Mouse (Mus musculus) olfactory bulb, adult 2 months (tissue): Measurements from ENCODE around the gene Htra1. TPM values are rescaled to one million over a fixed set of nuclear protein-coding genes. Genes with fewer than 3 reads are reported as not detected.
A peak's percentile ranks its signal among the peaks of the same experiment; 100 is the strongest.

ENCODE experiments used
- H3K27ac ChIP-seq: fragments of 200-500 bp; 2 replicates; pipeline ENCODE4 v1.5.1; 2012; ENCODE audit warnings: low read depth, low read length; ENCODE audit not compliant: insufficient read depth
- H3K4me1 ChIP-seq: fragments of 200-500 bp; 2 replicates; pipeline ENCODE4 v1.6.1; 2012; ENCODE audit warnings: low read length; ENCODE audit not compliant: control insufficient read depth, insufficient read depth
- H3K4me3 ChIP-seq: fragments of 200-500 bp; 2 replicates; pipeline ENCODE4 v1.5.1; 2012; ENCODE audit warnings: mild to moderate bottlenecking, low read depth, low read length, moderate library complexity; ENCODE audit not compliant: insufficient read depth
- CTCF ChIP-seq: fragments of 200-500 bp; IDR thresholded peaks from 2 replicates; pipeline ENCODE4 v1.5.1; 2012; ENCODE audit warnings: low read depth, mild to moderate bottlenecking, low read length, moderate library complexity; ENCODE audit not compliant: insufficient read depth
- POLR2A ChIP-seq: fragments of 200-500 bp; IDR thresholded peaks from 2 replicates; pipeline ENCODE4 v1.6.1; 2012; ENCODE audit warnings: mild to moderate bottlenecking, low read depth, low read length, moderate library complexity; ENCODE audit not compliant: insufficient read depth
- WGBS: fragments of 180-500 bp; shearing (Covaris S2); methylation state at CpG from one replicate; pipeline ENCODE4 v1.1.7; 2018; 5-methylcytosine and 5-hydroxymethylcytosine counted together
- polyA plus RNA-seq: library from polyadenylated mRNA; stranded (reverse); fragments of >200 nt; gene quantifications from 2 replicates; pipeline ENCODE4 v1.2.4, GENCODE M21; 2012; ENCODE audit warnings: low replicate concordance; ENCODE audit not compliant: missing spikeins, insufficient read depth, insufficient read length

Gene Htra1
- polyA plus RNA-seq, 1 experiment, result not detected

DNA sequence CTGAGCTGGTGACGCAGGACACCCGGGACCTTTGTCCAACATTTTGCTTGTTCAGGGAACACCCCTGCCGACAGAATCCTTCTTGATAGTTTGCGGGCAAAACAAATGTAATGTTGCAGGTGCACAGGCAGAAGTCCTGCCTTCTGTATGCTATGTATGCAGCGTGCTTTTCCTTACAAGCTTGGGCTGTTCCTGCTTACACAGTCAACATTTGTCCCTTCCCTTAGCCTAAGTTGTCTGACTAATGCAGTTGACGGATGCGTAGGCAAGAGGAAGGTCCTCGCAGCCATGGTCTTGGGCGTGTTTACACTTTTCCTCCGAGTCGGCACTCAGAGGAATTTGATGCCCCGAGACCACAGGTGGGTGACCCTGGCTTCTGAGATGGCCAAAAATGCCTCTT, 49.3 kb downstream of the Htra1 start:
- no peak overlapping the region for H3K4me3 ChIP-seq
- no peak for TF ChIP-seq POLR2A
- TF ChIP-seq CTCF, result no peak
- WGBS, result 93% methylated on average over 12 of the region's 12 CpGs
- no peak overlapping the region for H3K27ac ChIP-seq
- H3K4me1 ChIP-seq, result no peaks in the 10 kb centered on the region

- H3K4me1 ChIP-seq, result no peaks in the 10 kb centered on the region
- H3K4me3 ChIP-seq, result no peak overlapping the region
- 96% methylated on average over 3 of the region's 3 CpGs for WGBS
- H3K27ac ChIP-seq, result no peak overlapping the region
- TF ChIP-seq CTCF, result no peak
- TF ChIP-seq POLR2A, result no peak
These were observed 49.8 kb downstream of the Htra1 start for GRCm38 (mm10) chr7:130985716-130986115.

GRCm38 (mm10) chr7:130988146-130988545, 52.2 kb downstream of the Htra1 start:
- Histone ChIP-seq H3K27ac (no peak overlapping the region), H3K4me3 (no peak overlapping the region), H3K4me1 (no peaks in the 10 kb centered on the region)
- no peak for TF ChIP-seq CTCF
- no peak for TF ChIP-seq POLR2A
- 65% methylated on average over 5 of the region's 5 CpGs for WGBS

- H3K27ac ChIP-seq, result no peak overlapping the region
- no peaks in the 10 kb centered on the region for H3K4me1 ChIP-seq
- H3K4me3 ChIP-seq, result no peak overlapping the region
- 60% methylated on average over 3 of the region's 3 CpGs for WGBS
- TF ChIP-seq CTCF, result no peak
- TF ChIP-seq POLR2A, result no peak
These were observed 53.5 kb downstream of the Htra1 start for GRCm38 (mm10) chr7:130989371-130989770.

- Histone ChIP-seq H3K4me1 (no peaks in the 10 kb centered on the region), H3K4me3 (no peak overlapping the region), H3K27ac (no peak overlapping the region)
- 86% methylated on average over 13 of the region's 13 CpGs for WGBS
- TF ChIP-seq CTCF (no peak), POLR2A (no peak)
These were observed 55.4 kb downstream of the Htra1 start for GRCm38 (mm10) chr7:130991174-130991789.

- 55% methylated on average over 8 of the region's 8 CpGs for WGBS
- Histone ChIP-seq H3K4me3 (no peak overlapping the region), H3K4me1 (no peaks in the 10 kb centered on the region), H3K27ac (no peak overlapping the region)
- TF ChIP-seq POLR2A (no peak), CTCF (peak; percentile 34; the same call in 1 of the 2 replicates)
These were observed 58.0 kb downstream of the Htra1 start for GRCm38 (mm10) chr7:130993907-130994306.

DNA sequence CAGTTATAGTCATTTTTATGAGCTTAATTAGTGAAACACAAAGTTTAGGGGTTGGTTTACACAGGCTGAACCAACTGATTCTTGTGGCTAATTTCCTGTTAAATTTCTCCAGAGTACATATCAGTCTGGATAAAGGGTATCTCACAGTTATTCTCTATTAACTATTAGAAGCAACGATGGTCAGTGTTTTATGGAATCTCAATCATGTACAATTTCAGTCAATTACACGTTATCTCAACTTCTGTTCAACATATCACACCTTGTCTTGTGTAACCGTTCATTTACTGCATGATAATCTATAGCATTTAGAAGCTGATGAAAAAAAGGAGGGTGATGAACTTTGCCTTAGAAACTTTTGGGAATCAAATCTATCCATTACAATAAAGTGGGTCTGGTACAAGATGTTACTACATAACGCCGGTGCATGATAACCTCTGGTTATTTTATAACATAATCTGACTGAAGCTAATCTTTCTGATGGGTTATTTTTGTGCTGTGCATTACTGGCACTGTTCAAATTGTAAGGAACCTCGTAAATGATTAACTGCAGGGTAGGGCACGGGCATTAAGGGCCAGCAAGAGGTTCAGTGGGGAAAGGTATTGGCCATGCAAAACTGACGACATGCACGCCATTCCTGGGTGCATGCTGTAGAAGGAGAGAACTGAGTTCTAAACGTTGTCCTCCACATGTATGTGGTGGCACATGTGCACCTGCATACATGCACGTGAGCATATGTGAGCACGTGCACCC, 66.2 kb downstream of the Htra1 start:
- TF ChIP-seq POLR2A, result no peak
- no peak for TF ChIP-seq CTCF
- Histone ChIP-seq H3K4me3 (no peak overlapping the region), H3K4me1 (no peaks in the 10 kb centered on the region), H3K27ac (no peak overlapping the region)
- WGBS, result 95% methylated on average over 12 of the region's 12 CpGs

GRCm38 (mm10) chr7:131004071-131004470, 68.2 kb downstream of the Htra1 start:
- 80% methylated on average over 5 of the region's 5 CpGs for WGBS

GRCm38 (mm10) chr7:131007221-131007620, 71.3 kb downstream of the Htra1 start:
- Histone ChIP-seq H3K27ac (no peak overlapping the region), H3K4me1 (no peaks in the 10 kb centered on the region), H3K4me3 (no peak overlapping the region)
- WGBS, result 100% methylated on average over 2 of the region's 2 CpGs
- TF ChIP-seq POLR2A, result no peak
- no peak for TF ChIP-seq CTCF

More at GRCm38 (mm10) chr7:131004071-131004470, 68.2 kb downstream of the Htra1 start:
- Histone ChIP-seq H3K4me1 (no peaks in the 10 kb centered on the region), H3K4me3 (no peak overlapping the region), H3K27ac (no peak overlapping the region)
- TF ChIP-seq POLR2A (no peak), CTCF (no peak)
